Mouse (Mus musculus): ENCODE measurements around the gene Atp6v1g3.

Atp6v1g3 gene

GRCm38 (mm10) chr1:138289455-138290425, 16.2 kb downstream of the Atp6v1g3 start:
- no peak for DNase-seq (ENCODE audit: low spot score in 2 of 2)

GRCm38 (mm10) chr1:138291463-138291862, 17.9 kb downstream of the Atp6v1g3 start:
- no peak for DNase-seq (ENCODE audit: low spot score in 2 of 2)

GRCm38 (mm10) chr1:138294487-138294886, 20.9 kb downstream of the Atp6v1g3 start:
- no peak for DNase-seq (ENCODE audit: low spot score in 2 of 2)

- DNase-seq (ENCODE audit: low spot score in 2 of 2) = no peak
Measured at GRCm38 (mm10) chr1:138298156-138298555, 24.6 kb downstream of the Atp6v1g3 start.

GRCm38 (mm10) chr1:138299576-138299975, 26.0 kb downstream of the Atp6v1g3 start:
- no peak for DNase-seq (ENCODE audit: low spot score in 2 of 2)

GRCm38 (mm10) chr1:138301920-138302319, 28.4 kb downstream of the Atp6v1g3 start:
- no peak for DNase-seq (ENCODE audit: low spot score in 2 of 2)

GRCm38 (mm10) chr1:138302756-138303155, 29.2 kb downstream of the Atp6v1g3 start:
- DNase-seq (ENCODE audit: low spot score in 2 of 2) = no peak

- DNase-seq (ENCODE audit: low spot score in 2 of 2) = no peak
Measured at GRCm38 (mm10) chr1:138303296-138303695, 29.8 kb downstream of the Atp6v1g3 start.

- no peak for DNase-seq (ENCODE audit: low spot score in 2 of 2)
Measured at GRCm38 (mm10) chr1:138304141-138304915, 30.8 kb downstream of the Atp6v1g3 start.

- DNase-seq (ENCODE audit: low spot score in 2 of 2) = no peak
Measured at GRCm38 (mm10) chr1:138322657-138323056, 49.1 kb downstream of the Atp6v1g3 start.

- DNase-seq (ENCODE audit: low spot score in 2 of 2) = no peak
Measured at GRCm38 (mm10) chr1:138323076-138323630, 49.6 kb downstream of the Atp6v1g3 start.

- DNase-seq (ENCODE audit: low spot score in 2 of 2) = no peak
Measured at GRCm38 (mm10) chr1:138326091-138326490, 52.6 kb downstream of the Atp6v1g3 start.

GRCm38 (mm10) chr1:138326566-138326965, 53.0 kb downstream of the Atp6v1g3 start:
- no peak for DNase-seq (ENCODE audit: low spot score in 2 of 2)

GRCm38 (mm10) chr1:138327466-138328245, 54.1 kb downstream of the Atp6v1g3 start:
- no peak for DNase-seq (ENCODE audit: low spot score in 2 of 2)

GRCm38 (mm10) chr1:138328320-138328719, 54.8 kb downstream of the Atp6v1g3 start:
- DNase-seq (ENCODE audit: low spot score in 2 of 2) = no peak

GRCm38 (mm10) chr1:138330556-138330955, 57.0 kb downstream of the Atp6v1g3 start:
- DNase-seq (ENCODE audit: low spot score in 2 of 2) = no peak

- DNase-seq (ENCODE audit: low spot score in 2 of 2) = no peak
Measured at GRCm38 (mm10) chr1:138331596-138331995, 58.1 kb downstream of the Atp6v1g3 start.

GRCm38 (mm10) chr1:138334701-138335100, 61.2 kb downstream of the Atp6v1g3 start:
- DNase-seq (ENCODE audit: low spot score in 2 of 2) = no peak

- no peak for DNase-seq (ENCODE audit: low spot score in 2 of 2)
Measured at GRCm38 (mm10) chr1:138337417-138337816, 63.9 kb downstream of the Atp6v1g3 start.
